Mouse (Mus musculus) kidney, adult 2 months (tissue): Measurements from ENCODE around the gene Crhr1. TPM values are rescaled to one million over a fixed set of nuclear protein-coding genes. Genes with fewer than 3 reads are reported as not detected.

ENCODE experiments used
- DNase-seq: peaks from one replicate; pipeline ENCODE4 v3.0.0; 2021
- H3K27ac ChIP-seq: fragments of 200-500 bp; 2 replicates; pipeline ENCODE4 v1.5.1; 2012; ENCODE audit warnings: low read depth, low read length, control low read depth, inconsistent platforms; ENCODE audit not compliant: insufficient read depth
- H3K27me3 ChIP-seq: fragments of 200-500 bp; replicated peaks from 2 replicates; pipeline ENCODE4 v1.6.1; 2012; ENCODE audit warnings: mild to moderate bottlenecking, moderate library complexity, low read length, inconsistent platforms; ENCODE audit not compliant: control insufficient read depth, insufficient read depth
- H3K36me3 ChIP-seq: fragments of 200-500 bp; 2 replicates; pipeline ENCODE4 v1.6.1; 2012; ENCODE audit warnings: mild to moderate bottlenecking, moderate library complexity, low read length, inconsistent platforms; ENCODE audit not compliant: control insufficient read depth, insufficient read depth
- H3K4me1 ChIP-seq: fragments of 200-500 bp; 2 replicates; pipeline ENCODE4 v1.6.1; 2011; ENCODE audit warnings: low read length; ENCODE audit not compliant: control insufficient read depth, insufficient read depth
- H3K4me3 ChIP-seq: fragments of 200-500 bp; 2 replicates; pipeline ENCODE4 v1.5.1; 2011; ENCODE audit warnings: mild to moderate bottlenecking, low read depth, low read length, control low read depth; ENCODE audit not compliant: insufficient read depth
- CTCF ChIP-seq: fragments of 200-500 bp; conservative IDR thresholded peaks from 2 replicates; pipeline ENCODE4 v1.5.1; 2011; ENCODE audit warnings: low read depth, mild to moderate bottlenecking, control low read depth, low read length, moderate library complexity, mixed read lengths; ENCODE audit not compliant: insufficient read depth, insufficient read length
- POLR2A ChIP-seq: fragments of 200-500 bp; IDR thresholded peaks from one replicate; pipeline ENCODE4 v1.6.1; 2011; ENCODE audit warnings: low read depth, low read length, control low read depth
- WGBS: fragments of 180-500 bp; shearing (Covaris S2); methylation state at CpG from one replicate; pipeline ENCODE4 v1.1.7; 2018; 5-methylcytosine and 5-hydroxymethylcytosine counted together
- polyA plus RNA-seq: library from polyadenylated mRNA; depleted of rRNA; stranded (reverse); fragments of >200 nt; gene quantifications from 2 replicates; pipeline ENCODE4 v1.2.3, GENCODE M21; 2012; rRNA removed

Crhr1 gene
- polyA plus RNA-seq: not detected in 2 replicates

GRCm38 (mm10) chr11:104132580-104133441, at the start of gene Crhr1:
Gene Crhr1, plus strand, starts transcription at chr11:104132855.
- no peak for DNase-seq

GRCm38 (mm10) chr11:104083248-104083647, 49.4 kb upstream of the Crhr1 start:
- TF ChIP-seq CTCF: no peak
- TF ChIP-seq POLR2A: no peak
- Histone ChIP-seq H3K36me3 (no peaks in the 10 kb centered on the region), H3K4me1 (no peaks in the 10 kb centered on the region), H3K27ac (no peak overlapping the region), H3K4me3 (no peak overlapping the region), H3K27me3 (no peaks in the 10 kb centered on the region)
- no peak for DNase-seq
- 79% methylated on average over 7 of the region's 7 CpGs for WGBS

More at GRCm38 (mm10) chr11:104132580-104133441, at the start of gene Crhr1:
- Histone ChIP-seq H3K4me3 (no peak within 1 kb of the TSS), H3K27ac (no peak within 1 kb of the TSS), H3K36me3 (no peaks in the 10 kb centered on the region), H3K4me1 (no peaks in the 10 kb centered on the region), H3K27me3 (peaks cover 4% of the 10 kb centered on the region; the same call in 1 of the 2 replicates)
- TF ChIP-seq CTCF: no peak
- no peak for TF ChIP-seq POLR2A
- 1% methylated on average over 71 of the region's 80 CpGs for WGBS

GRCm38 (mm10) chr11:104083716-104084115, 48.9 kb upstream of the Crhr1 start:
- TF ChIP-seq CTCF (no peak), POLR2A (no peak)
- WGBS: 84% methylated on average over 6 of the region's 6 CpGs
- Histone ChIP-seq H3K27ac (no peak overlapping the region), H3K4me3 (no peak overlapping the region), H3K36me3 (no peaks in the 10 kb centered on the region), H3K27me3 (no peaks in the 10 kb centered on the region), H3K4me1 (no peaks in the 10 kb centered on the region)
- no peak for DNase-seq

GRCm38 (mm10) chr11:104088519-104088918, 44.1 kb upstream of the Crhr1 start:
- no peak for DNase-seq
- Histone ChIP-seq H3K36me3 (no peaks in the 10 kb centered on the region), H3K27me3 (no peaks in the 10 kb centered on the region), H3K4me1 (no peaks in the 10 kb centered on the region), H3K4me3 (no peak overlapping the region), H3K27ac (no peak overlapping the region)
- no peak for TF ChIP-seq POLR2A
- TF ChIP-seq CTCF: no peak
- whole genome bisulfite sequencing: 71% methylated on average over 10 of the region's 10 CpGs

GRCm38 (mm10) chr11:104090769-104091168, 41.9 kb upstream of the Crhr1 start:
- H3K27me3 ChIP-seq: no peaks in the 10 kb centered on the region
- H3K36me3 ChIP-seq: no peaks in the 10 kb centered on the region
- H3K4me1 ChIP-seq: no peaks in the 10 kb centered on the region
- no peak for DNase-seq
- TF ChIP-seq CTCF (no peak), POLR2A (no peak)
- no peak overlapping the region for H3K27ac ChIP-seq
- H3K4me3 ChIP-seq: no peak overlapping the region

- 68% methylated on average over 3 of the region's 3 CpGs for WGBS
- TF ChIP-seq CTCF (no peak), POLR2A (no peak)
- H3K4me1 ChIP-seq: no peaks in the 10 kb centered on the region
- no peak for DNase-seq
- no peak overlapping the region for H3K27ac ChIP-seq
- no peaks in the 10 kb centered on the region for H3K27me3 ChIP-seq
- H3K4me3 ChIP-seq: no peak overlapping the region
- no peaks in the 10 kb centered on the region for H3K36me3 ChIP-seq
These were observed 37.5 kb upstream of the Crhr1 start for GRCm38 (mm10) chr11:104095151-104095550.

GRCm38 (mm10) chr11:104096536-104096935, 36.1 kb upstream of the Crhr1 start:
- 83% methylated on average over 7 of the region's 7 CpGs for WGBS
- no peaks in the 10 kb centered on the region for H3K27me3 ChIP-seq
- H3K27ac ChIP-seq: no peak overlapping the region
- DNase-seq: no peak
- TF ChIP-seq POLR2A (no peak), CTCF (no peak)
- no peaks in the 10 kb centered on the region for H3K36me3 ChIP-seq
- no peak overlapping the region for H3K4me3 ChIP-seq
- H3K4me1 ChIP-seq: no peaks in the 10 kb centered on the region
